Mouse (Mus musculus) embryo, embryonic 10 days (tissue): Measurements from ENCODE around the gene Clip2.
"Not testable (repeated sequence)": the region's sequence is repeated elsewhere in the genome, so short reads cannot be mapped to it uniquely, and the experiment has no call there.

Experiments used
- DNase-seq: peaks from one replicate; pipeline ENCODE4 v3.0.0-alpha.2; 2015; ENCODE audit warnings: low spot score

The Clip2 gene

DNA sequence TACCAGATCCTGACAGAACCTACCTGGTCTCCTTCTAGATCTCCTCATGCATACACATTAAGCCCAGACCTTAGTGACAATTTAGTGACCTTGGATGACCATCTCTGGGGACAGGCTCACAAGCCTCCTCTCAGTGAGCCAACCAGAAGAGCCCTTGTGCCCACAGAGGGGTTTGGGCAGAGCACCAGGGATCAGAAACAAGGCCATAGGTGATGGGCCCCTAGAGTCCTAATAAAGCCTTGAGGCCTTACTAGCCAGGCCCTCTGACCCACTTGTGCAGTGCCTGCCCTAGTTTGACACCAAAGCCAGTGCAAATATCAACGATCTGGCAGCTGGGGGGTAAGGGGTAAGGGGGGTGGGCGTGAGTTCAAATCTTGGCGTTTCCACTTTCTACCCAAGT lies 93.8 kb downstream of the Clip2 start:
- no peak for DNase-seq

DNA sequence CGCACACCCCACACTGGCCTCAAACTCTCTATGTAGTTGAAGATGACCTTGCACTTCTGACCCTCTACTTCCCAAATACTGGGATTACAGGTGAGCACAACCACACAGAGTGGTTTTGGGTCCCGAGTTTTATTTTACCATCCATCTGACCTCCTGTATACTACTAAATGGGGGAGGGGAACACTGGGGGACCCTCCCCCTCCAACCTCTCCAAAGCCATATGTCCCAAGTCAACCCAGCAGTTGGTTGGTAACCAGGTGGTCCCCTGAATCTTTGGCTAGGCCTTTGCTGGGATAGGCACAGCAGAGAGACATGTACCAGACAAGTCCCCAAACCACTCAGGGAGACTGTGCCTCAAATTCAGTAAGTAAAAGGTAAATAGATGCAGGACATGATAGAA lies 94.9 kb downstream of the Clip2 start:
- DNase-seq, result no peak

DNA sequence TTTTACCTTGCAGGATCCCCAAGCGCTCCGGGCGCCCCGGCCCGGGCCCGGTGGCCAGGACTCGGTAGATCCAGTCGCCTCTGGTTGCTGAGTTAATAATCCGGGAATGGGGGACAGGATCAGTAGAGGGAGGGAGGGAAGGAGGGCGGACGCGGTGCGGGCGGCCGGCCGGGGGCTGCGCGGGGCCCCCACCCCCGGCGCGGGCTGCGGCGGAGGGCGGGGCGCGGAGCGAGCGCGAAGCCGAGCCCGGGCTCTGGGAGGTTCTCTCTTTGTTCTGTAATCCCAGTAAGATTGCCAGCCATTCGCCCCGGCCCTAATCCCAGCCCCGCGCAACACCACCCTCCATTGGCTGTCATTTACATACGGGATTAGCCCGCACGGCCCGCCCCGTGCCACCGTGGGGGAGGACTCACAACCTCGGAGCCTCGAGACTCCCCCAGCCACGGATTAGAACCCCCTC lies 95.7 kb downstream of the Clip2 start, which contains the start of gene Gtf2ird1:
TSS of gene Gtf2ird1 (minus strand) at position 214 of the 460 bp plus-strand sequence.
- DNase-seq, result peak; percentile 75

DNA sequence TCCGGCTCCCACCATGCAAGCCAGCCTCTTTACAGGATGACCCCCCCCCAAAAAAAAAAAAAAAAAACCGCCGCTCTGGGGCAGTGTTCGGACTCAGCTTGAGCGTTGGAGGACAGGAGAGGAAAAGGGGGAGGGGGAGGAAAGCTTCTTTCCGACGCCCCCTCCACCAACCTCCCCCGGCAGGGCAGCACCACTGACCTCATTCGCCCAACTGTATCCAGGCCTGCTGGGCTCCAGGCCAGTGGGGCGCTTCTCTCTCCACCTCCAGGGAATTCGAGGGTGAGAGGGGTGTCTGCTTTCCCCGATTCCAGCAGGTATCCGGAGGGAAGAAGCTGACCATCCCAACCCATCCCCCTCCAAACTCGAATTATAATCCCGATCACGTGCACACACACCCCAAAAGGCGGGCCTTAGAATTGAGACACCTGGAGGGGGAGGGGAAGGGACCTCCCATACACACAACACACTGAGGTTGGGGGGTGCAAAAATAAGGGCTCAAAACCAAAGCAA lies 96.3 kb downstream of the Clip2 start:
- peak; percentile 67 for DNase-seq

DNA sequence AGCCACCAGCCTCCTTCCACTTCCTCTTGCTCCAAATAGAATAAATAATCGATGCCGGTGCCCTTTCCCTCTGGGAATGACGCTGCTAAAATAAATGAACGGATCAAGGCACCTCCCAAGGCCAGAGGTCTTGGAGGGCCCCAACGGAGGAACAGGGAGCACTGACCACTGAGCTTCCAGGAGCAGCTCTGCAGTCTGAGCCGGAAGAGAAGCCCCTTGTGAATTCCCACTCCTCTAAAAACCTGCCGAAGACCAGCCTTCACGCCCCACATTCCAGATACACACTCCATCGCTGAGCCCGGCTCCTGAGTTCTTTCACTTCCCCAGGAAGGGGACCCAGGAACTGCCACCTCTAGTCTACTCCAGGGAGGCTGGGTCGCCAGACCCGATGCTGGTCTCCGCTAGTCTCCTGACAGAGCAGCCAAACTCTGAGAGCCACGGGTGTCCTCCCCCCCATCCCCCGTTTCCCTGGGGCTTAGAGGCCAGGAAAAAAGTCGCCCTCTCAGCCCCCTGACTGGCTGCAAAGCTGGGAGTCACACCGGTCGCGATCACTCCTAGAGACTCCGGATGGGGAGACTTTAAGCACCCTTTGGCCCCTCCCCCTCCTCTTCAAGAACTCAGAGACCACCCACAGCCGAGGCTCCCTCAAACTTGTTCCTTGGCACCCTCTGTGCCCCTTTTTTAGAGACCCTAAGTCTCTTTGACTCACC lies 96.9 kb downstream of the Clip2 start:
- peak; percentile 65 for DNase-seq

DNA sequence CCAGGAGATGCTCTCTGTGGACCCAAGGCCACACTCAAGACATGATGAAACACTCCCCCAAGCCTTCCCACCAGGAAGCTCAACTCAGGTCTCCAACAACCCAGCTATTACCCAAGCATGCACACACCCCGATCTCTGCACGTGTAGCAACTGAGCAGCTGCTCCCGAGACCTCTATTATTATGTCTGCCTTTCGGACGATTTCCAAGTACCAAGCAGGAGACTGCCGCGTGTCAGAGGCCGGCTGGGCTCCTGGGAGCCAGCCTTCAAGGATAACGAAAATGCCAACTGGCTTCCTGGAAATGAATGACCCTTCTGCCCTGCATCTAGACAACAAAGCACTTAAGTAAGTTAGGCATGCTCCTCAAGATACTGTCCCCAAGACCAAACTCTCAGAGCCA lies 97.8 kb downstream of the Clip2 start:
- DNase-seq, result no peak

DNA sequence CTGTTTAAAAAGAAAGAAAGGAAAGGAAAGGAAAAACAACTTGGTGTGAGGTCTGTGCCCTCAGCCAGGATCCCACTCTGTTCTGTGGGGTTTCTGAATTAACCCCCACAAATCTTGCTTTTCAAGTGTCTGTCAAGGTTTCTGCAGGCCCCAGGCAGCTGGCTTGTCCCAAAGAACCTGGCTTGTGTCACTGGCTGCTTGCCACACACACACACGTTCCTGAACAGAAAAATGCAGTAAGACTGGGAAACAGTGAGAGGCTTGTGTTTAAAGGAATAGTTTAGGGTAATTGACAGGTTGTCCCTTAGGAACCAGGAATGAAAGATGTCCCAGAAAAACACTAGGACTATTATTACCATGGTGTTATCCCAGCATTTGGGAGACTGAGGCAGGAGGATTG lies 98.7 kb downstream of the Clip2 start:
- no peak for DNase-seq

DNA sequence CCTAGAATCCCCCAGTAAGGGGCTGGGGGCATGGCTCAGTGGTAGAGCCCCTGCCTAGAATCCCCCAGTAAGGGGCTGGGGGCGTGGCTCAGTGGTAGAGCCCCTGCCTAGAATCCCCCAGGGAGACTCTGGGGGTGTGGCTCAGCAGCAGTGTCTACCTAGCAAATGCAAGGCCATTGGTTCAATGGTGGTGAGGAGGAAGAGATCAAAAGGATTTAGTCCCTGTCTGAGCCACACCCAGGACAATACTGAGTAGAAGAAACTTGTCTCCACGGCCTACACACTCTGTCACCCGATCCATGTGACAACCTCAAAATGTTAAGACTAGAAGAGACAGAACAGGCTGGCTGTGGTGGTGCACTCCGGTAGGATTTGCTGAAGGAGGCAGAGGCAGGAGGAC lies 105.5 kb downstream of the Clip2 start:
- DNase-seq, result not testable (repeated sequence)

DNA sequence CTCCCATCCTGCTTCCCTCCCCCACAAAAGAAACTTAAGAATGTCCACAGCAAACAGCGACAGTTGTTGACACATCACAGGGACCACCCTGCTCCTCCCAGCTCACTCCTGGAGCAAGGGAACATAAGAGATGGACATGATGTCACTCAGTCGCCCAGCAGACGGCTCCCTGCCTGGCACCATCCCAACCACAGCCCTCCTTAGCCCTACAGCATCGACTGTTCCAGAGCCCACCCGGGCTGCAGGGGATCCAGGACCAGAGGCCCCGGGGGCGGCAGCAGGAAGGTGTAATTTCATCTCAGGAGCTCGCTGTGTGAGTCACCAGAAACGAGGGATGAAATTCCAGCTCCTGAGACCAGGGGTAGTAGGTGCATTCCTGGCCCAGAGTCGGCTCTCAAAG lies 106.3 kb downstream of the Clip2 start:
- no peak for DNase-seq

DNA sequence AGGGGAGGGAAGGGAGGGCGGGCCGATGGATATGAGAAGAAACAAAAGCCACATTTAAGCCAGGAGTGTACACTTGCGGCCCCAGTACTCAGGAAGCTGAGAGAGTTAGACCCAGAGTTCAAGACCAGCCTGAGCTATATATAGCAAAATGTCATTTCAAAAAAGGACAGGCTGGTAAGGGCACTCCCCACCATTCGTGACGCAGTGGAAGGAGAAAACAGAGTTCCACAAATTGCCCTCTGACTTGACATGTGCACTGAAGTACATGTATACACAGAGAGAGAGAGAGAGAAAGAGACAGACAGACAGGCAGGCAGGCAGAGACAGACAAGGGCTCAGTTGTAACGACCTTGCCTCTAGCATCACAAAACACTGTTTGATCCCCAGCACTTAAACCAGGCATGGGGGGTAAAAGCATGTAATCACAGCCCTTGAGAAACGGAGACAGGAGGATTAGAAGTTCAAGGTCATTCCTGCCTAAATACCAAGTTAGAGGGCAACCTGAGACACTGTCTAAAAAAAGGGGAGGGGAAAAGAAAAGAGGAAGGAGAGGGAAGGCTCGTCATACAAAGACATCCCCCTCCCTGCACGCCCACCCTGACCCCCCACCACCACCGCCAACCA lies 106.9 kb downstream of the Clip2 start:
- DNase-seq, result no peak

DNA sequence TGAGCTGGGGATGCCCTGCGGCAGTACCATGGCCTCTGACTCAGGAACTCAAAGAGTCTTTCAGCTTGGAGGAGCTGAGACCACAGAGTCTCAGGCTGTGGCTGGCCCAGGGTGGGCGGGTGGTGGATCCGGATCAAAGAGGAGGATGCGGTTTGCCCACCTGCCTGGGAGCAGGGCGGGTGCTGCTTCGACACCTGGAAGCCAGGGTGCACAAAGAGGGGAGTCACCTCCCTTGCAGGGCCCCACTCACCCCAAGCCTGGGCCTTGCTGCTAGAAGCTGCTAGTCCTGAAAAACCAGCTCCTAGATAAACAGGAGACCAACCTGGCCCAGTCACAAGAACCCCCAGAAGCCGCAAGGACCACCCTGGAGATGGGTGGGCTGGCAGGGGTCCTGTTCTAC lies 107.8 kb downstream of the Clip2 start:
- DNase-seq, result no peak

DNA sequence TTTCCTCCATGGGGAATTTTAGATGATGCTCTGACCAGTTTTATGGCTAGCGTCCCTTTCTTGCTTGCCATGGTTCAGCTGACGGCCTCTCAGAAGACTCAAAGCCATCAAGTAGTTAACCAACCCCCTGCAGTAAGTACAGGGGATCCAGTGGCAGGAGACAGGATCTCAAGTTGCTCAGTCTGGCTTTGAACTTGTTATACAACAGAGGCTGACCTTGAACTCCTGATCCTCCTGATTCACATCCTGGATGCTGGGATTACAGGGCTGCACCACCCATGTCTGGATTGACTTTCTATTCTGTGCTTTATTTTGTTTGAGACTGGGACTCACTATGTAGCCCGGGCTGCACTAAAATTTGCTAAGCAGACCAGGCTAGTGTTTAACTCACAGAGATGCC lies 110.2 kb downstream of the Clip2 start:
- no peak for DNase-seq

DNA sequence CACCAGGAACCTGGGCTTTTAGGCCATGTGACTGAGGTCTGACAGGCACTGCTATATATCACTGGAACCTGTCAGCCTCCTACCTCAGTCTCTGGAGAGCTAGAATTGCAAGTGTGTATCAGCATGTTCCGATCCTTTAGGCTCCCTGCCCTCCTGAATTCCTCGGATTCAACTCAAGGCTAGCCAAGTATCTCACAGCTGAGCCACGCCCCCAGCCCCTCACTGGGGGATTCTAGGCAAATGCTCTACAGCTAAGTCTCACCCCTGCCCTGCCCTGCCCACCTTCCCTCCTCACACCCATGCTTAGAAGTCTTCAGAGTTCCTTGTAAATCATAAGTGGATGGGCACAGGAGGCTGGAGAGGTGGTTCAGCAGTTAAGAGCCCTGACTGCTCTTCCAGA lies 111.1 kb downstream of the Clip2 start:
- no peak for DNase-seq

DNA sequence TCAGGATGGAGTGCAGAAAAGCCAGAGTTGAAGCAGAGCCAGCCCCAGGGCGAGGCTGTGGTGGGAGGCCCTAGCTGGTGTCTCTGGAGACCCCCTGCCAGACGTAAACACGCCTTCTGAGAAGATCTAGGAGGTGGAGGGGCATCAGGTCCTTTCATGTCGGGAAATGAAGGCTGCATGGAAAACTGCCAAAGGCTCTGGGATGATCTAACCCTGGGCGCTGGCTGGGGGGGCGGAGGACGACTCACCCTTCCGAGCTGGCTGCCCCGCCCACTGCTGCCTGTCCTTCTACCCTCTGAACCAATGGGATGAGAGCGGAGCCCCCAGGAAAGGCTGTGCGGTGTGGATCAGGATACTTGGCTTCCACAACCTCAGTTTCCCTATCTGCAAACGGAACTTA lies 112.1 kb downstream of the Clip2 start:
- no peak for DNase-seq

DNA sequence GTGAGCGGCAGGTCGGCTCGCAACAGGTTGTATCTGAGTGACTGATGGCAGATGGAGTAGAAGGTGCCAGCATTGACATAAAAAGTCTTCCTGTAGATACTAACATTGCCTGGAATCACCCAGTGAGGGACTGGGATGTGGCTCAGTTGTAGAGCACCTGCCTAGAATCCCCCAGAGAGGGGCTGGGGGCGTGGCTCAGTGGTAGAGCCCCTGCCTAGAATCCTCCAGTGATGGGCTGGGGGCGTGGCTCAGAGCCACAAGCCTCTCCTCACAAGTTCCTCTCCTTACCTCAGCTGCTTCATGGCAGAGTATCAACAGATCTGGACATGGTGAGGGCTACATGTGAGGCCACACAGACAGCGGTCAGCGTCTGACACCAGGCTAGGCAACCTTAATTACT lies 112.8 kb downstream of the Clip2 start:
- no peak for DNase-seq
